Mouse (Mus musculus) liver, embryonic 14.5 days (tissue): ENCODE data around the gene Vwa7.

Experiments used
- CTCF ChIP-seq: IDR thresholded peaks from 2 replicates; pipeline ENCODE4 v1.5.1; 2016; ENCODE audit warnings: antibody characterized with exemption, low read depth, control low read depth
- EP300 ChIP-seq: IDR thresholded peaks from 2 replicates; pipeline ENCODE4 v1.6.1; 2016; ENCODE audit warnings: antibody characterized with exemption, low read depth

GRCm38 (mm10) chr17:35052271-35052798 is 36.0 kb downstream of the Vwa7 start:
- TF ChIP-seq CTCF (no peak), EP300 (no peak)
